Mouse (Mus musculus): Measurements from ENCODE around the gene Abhd17c. TPM values are rescaled to one million over a fixed set of nuclear protein-coding genes. Genes with fewer than 3 reads are reported as not detected.

Gene Abhd17c
- total and polyA plus RNA-seq, 3 experiments: 35.3 to 44.0 (median 40.4) TPM

DNA sequence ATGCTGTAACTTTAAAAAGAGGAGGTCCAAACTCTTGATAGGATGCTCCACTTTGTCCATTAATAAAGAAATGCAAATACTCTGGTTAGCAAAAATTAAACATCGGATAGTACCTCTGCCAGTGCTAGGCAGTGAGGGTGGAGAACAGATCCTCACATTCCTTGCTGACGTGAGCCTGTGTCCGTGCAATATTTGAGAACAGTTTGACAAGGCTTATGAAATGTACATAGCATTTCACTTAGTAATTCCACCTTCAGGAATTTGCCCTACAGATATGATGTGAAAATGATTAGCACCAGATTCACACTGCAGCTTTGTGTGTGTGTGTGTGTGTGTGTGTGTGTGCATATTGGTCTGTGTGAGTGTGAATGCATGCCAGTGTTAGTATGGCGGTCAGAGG is 60.9 kb downstream of the Abhd17c start:
- Histone ChIP-seq H3K27ac (ENCODE audit: insufficient read depth, low read depth) (no peak overlapping the region), H3K36me3 (replicated peaks in 1 of 2; ENCODE audit: control insufficient read depth in 1 of 2, insufficient read depth in 1 of 2, low read length in 1 of 2) (no peaks in the 10 kb centered on the region), H3K9ac (ENCODE audit: insufficient read depth, low read depth) (no peak overlapping the region), H3K27me3 (replicated peaks) (peaks cover 21% of the 10 kb centered on the region), H3K79me2 (replicated peaks; ENCODE audit: control insufficient read depth, extremely low read depth, insufficient read depth, poor library complexity, severe bottlenecking) (no peaks in the 10 kb centered on the region), H3K9me3 (replicated peaks; ENCODE audit: low read length) (no peaks in the 10 kb centered on the region), H3K4me2 (ENCODE audit: insufficient read depth, low read depth, poor library complexity, severe bottlenecking) (no peak overlapping the region), H3K4me1 (ENCODE audit: control insufficient read depth in 1 of 2, insufficient read depth in 2 of 2) (peaks cover 5 to 25% of the 10 kb centered on the region in 2 experiments), H3K4me3 (replicated peaks in 1 of 3; ENCODE audit: low read depth in 2 of 3, low read length in 2 of 3, poor library complexity in 1 of 3) (no peak overlapping the region)
- DNase-seq (ENCODE audit: extremely low read depth): no peak
- in situ Hi-C loops (cut with MboI; ENCODE audit: low pct_ligation_motif_present, low pct_unique_long_range_greater_than_20kb, low sequenced_read_pairs) (no loop called here), dilution Hi-C loops (cut with MboI; ENCODE audit: extremely low pct_ligation_motif_present, extremely low pct_unique_long_range_greater_than_20kb, low sequenced_read_pairs) (no loop called here)
- TF ChIP-seq PAX5 (IDR thresholded peaks at IDR 0.05; ENCODE audit: low read length) (no peak), KAT2A (IDR thresholded peaks at IDR 0.05; ENCODE audit: insufficient replicate concordance, low read length) (no peak), CTCF (conservative IDR thresholded peaks at IDR 0.05 in 1 of 2, IDR thresholded peaks at IDR 0.05 in 1 of 2; ENCODE audit: low read depth in 2 of 2, low read length in 2 of 2) (no peak), MXI1 (IDR thresholded peaks at IDR 0.05; ENCODE audit: low read depth, low read length) (no peak), MEF2A (IDR thresholded peaks at IDR 0.05; ENCODE audit: borderline replicate concordance, low read depth, low read length) (no peak), BHLHE40 (IDR thresholded peaks at IDR 0.05; ENCODE audit: low read depth, low read length) (no peak), TBP (conservative IDR thresholded peaks at IDR 0.05; ENCODE audit: low read depth, low read length) (no peak), ZKSCAN1 (IDR thresholded peaks at IDR 0.05; ENCODE audit: borderline replicate concordance, low read depth, low read length) (no peak), GABPA (IDR thresholded peaks at IDR 0.05; ENCODE audit: insufficient replicate concordance, low read depth, low read length) (no peak), ELF1 (IDR thresholded peaks at IDR 0.05; ENCODE audit: low read depth, low read length) (no peak), USF1 (IDR thresholded peaks at IDR 0.05; ENCODE audit: low read depth, low read length) (no peak), MAFK (IDR thresholded peaks at IDR 0.05; ENCODE audit: insufficient replicate concordance, low read length) (no peak)

DNA sequence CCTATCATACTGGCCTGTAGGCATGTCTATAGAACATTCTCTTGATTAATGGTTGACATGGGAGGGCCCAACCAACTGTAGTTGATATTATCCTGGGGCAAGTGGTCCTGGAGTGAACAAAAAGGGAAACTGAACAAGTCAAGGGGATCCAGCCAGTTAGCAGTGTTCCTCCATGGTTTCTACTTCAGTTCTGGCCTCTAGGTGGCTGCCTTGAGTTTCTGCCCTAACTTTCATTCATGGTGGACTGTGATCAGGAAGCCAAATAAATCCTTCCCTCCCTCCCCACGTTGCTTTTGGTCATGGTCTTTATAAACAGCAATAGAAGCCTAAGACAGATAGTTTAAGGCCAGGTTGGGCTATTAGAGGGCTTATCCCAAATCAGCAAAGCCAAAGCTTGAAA is 61.9 kb downstream of the Abhd17c start:
- no peak overlapping the region for H3K9ac ChIP-seq (ENCODE audit: insufficient read depth, low read depth)
- H3K9me3 ChIP-seq (replicated peaks; ENCODE audit: low read length): no peaks in the 10 kb centered on the region
- 0 out of 2 replicates have a peak overlapping the region, but pooled peaks have one; percentile 7 for H3K4me2 ChIP-seq (ENCODE audit: insufficient read depth, low read depth, poor library complexity, severe bottlenecking)
- no peak for TF ChIP-seq IRF4 (IDR thresholded peaks at IDR 0.05; ENCODE audit: low read depth, low read length)
- TF ChIP-seq KAT2A (IDR thresholded peaks at IDR 0.05; ENCODE audit: insufficient replicate concordance, low read length): no peak
- TF ChIP-seq BHLHE40 (IDR thresholded peaks at IDR 0.05; ENCODE audit: low read depth, low read length): no peak
- no peak for TF ChIP-seq EP300 (IDR thresholded peaks at IDR 0.05; ENCODE audit: low read length)
- TF ChIP-seq PAX5 (IDR thresholded peaks at IDR 0.05; ENCODE audit: low read length): no peak
- TF ChIP-seq MYC (IDR thresholded peaks at IDR 0.05; ENCODE audit: low read depth, low read length): no peak
- TF ChIP-seq ZC3H11A (IDR thresholded peaks at IDR 0.05; ENCODE audit: low read depth, low read length): peak; percentile 60
- no peak for TF ChIP-seq CHD2 (IDR thresholded peaks at IDR 0.05; ENCODE audit: low read length)
- TF ChIP-seq POLR2AphosphoS2 (IDR thresholded peaks at IDR 0.05; ENCODE audit: low read depth, low read length): no peak
- TF ChIP-seq JUND (conservative IDR thresholded peaks at IDR 0.05; ENCODE audit: low read depth, low read length): no peak
- TF ChIP-seq UBTF (IDR thresholded peaks at IDR 0.05; ENCODE audit: low read depth, low read length): no peak
- 0 out of 2 replicates have a peak, but pooled peaks have one; percentile 22 for TF ChIP-seq ELF1 (IDR thresholded peaks at IDR 0.05; ENCODE audit: low read depth, low read length)
- no peak for TF ChIP-seq RCOR1 (conservative IDR thresholded peaks at IDR 0.05; ENCODE audit: low read depth, low read length)
- no peak for TF ChIP-seq TBP (conservative IDR thresholded peaks at IDR 0.05; ENCODE audit: low read depth, low read length)
- TF ChIP-seq SMC3 (IDR thresholded peaks at IDR 0.05; ENCODE audit: low read depth, low read length): peak; percentile 93
- no peak for TF ChIP-seq USF2 (conservative IDR thresholded peaks at IDR 0.05; ENCODE audit: low read depth, low read length)
- no peak for TF ChIP-seq NELFE (IDR thresholded peaks at IDR 0.05; ENCODE audit: low read depth, low read length)
- no peak for TF ChIP-seq MXI1 (IDR thresholded peaks at IDR 0.05; ENCODE audit: low read depth, low read length)
- TF ChIP-seq CTCF (conservative IDR thresholded peaks at IDR 0.05 in 1 of 2, IDR thresholded peaks at IDR 0.05 in 1 of 2; ENCODE audit: low read depth in 2 of 2, low read length in 2 of 2): peak; percentile 57 to 86
- TF ChIP-seq GABPA (IDR thresholded peaks at IDR 0.05; ENCODE audit: insufficient replicate concordance, low read depth, low read length): no peak
- no peak for TF ChIP-seq TCF12 (IDR thresholded peaks at IDR 0.05; ENCODE audit: low read depth, low read length)
- no peak for TF ChIP-seq MAX (IDR thresholded peaks at IDR 0.05; ENCODE audit: low read length)
- no peak for TF ChIP-seq USF1 (IDR thresholded peaks at IDR 0.05; ENCODE audit: low read depth, low read length)
- no peak for TF ChIP-seq CHD1 (IDR thresholded peaks at IDR 0.05; ENCODE audit: low read depth, low read length)
- no peak for TF ChIP-seq NRF1 (IDR thresholded peaks at IDR 0.05; ENCODE audit: low read depth, low read length)
- TF ChIP-seq RAD21 (IDR thresholded peaks at IDR 0.05; ENCODE audit: low read depth, low read length): peak; percentile 77
- no peak for TF ChIP-seq ZNF384 (IDR thresholded peaks at IDR 0.05; ENCODE audit: low read depth, low read length)
- TF ChIP-seq JUN (IDR thresholded peaks at IDR 0.05; ENCODE audit: insufficient read depth, low read depth, low read length): no peak
- H3K36me3 ChIP-seq (replicated peaks in 1 of 2; ENCODE audit: control insufficient read depth in 1 of 2, insufficient read depth in 1 of 2, low read length in 1 of 2): no peaks in the 10 kb centered on the region
- dilution Hi-C loops (cut with MboI; ENCODE audit: extremely low pct_ligation_motif_present, extremely low pct_unique_long_range_greater_than_20kb, low sequenced_read_pairs): no loop called here
- no peaks in the 10 kb centered on the region for H3K79me2 ChIP-seq (replicated peaks; ENCODE audit: control insufficient read depth, extremely low read depth, insufficient read depth, poor library complexity, severe bottlenecking)
- peak; percentile 51 for DNase-seq (ENCODE audit: extremely low read depth)
- H3K4me1 ChIP-seq (ENCODE audit: control insufficient read depth in 1 of 2, insufficient read depth in 2 of 2): peaks cover 2 to 17% of the 10 kb centered on the region in 2 experiments; a peak in 3 of 4 replicates
- H3K27ac ChIP-seq (ENCODE audit: insufficient read depth, low read depth): no peak overlapping the region
- in situ Hi-C loops (cut with MboI; ENCODE audit: low pct_ligation_motif_present, low pct_unique_long_range_greater_than_20kb, low sequenced_read_pairs): loop anchor here (5.0 to 10.0 kb wide), 2 partner anchors 175 to 188 kb away; no protein-coding TSS in a partner anchor
- no peak overlapping the region for H3K4me3 ChIP-seq (replicated peaks in 1 of 3; ENCODE audit: low read depth in 2 of 3, low read length in 2 of 3, poor library complexity in 1 of 3)
- H3K27me3 ChIP-seq (replicated peaks): peaks cover 23% of the 10 kb centered on the region
